Mouse (Mus musculus): ENCODE measurements around the gene Rap1a. TPM values are rescaled to one million over a fixed set of nuclear protein-coding genes. Genes with fewer than 3 reads are reported as not detected.

Gene Rap1a
- polyA plus RNA-seq, 1 experiment, result 14.4 TPM

DNA sequence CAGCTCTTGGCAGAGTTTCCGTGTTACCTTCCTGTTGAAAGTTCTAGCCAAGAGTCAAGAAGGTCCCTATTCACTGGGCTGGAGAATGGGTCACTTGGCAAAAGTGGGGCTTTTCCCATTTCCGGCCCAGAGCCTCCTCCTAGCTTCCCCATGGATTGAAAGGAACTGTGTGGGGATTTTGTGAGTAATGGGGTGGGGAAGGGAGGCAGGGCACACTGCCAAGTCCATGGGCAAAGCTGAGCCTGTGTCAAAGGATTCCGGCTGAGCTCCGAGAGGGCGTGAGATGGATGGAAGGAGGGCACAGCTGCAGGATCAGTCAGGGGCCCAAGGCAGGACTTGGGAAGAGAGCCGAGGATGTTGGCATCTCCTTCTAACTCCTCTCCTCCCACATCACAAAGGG is 90.9 kb downstream of the Rap1a start:
- Histone ChIP-seq H3K36me3 (ENCODE audit: control insufficient read depth, insufficient read depth, low read length) (no peaks in the 10 kb centered on the region), H3K4me1 (replicated peaks; ENCODE audit: control insufficient read depth, insufficient read depth, low read length) (peaks cover 7% of the 10 kb centered on the region), H3K4me3 (ENCODE audit: control insufficient read depth, insufficient read depth, low read length) (no peak overlapping the region), H3K27me3 (ENCODE audit: control insufficient read depth, insufficient read depth, low read length) (no peaks in the 10 kb centered on the region), H3K27ac (ENCODE audit: control insufficient read depth, insufficient read depth, low read length) (no peak overlapping the region)
- no peak for DNase-seq
- 90% methylated on average over 6 of the region's 6 CpGs for WGBS
- TF ChIP-seq CTCF (IDR thresholded peaks at IDR 0.05; ENCODE audit: borderline replicate concordance, control insufficient read depth, extremely low read depth, insufficient read depth, low read length, poor library complexity) (no peak), POLR2A (IDR thresholded peaks at IDR 0.05; ENCODE audit: control insufficient read depth, extremely low read depth, insufficient read depth, low read length, poor library complexity) (no peak)

DNA sequence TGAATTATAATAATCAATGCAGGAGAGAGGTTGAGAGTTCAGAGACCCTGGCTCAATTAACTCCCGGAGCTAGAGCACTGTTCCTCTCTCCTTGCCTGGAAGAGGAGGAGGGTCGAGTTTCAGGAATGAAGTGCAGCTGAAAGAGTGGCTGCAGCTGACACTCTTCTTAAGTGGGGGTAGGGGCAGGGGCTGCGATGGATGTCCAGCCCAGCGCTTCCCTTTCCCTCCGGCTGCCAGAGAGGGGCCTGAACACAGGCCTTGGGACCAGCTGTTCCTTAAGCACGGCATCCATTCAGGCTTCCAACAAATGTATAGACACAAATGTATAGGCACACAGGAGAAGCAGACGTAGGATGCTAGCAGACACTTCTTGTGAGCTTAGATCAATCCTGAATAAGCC is 93.5 kb downstream of the Rap1a start:
- no peak overlapping the region for H3K4me3 ChIP-seq (ENCODE audit: control insufficient read depth, insufficient read depth, low read length)
- DNase-seq, result no peak
- H3K27me3 ChIP-seq (ENCODE audit: control insufficient read depth, insufficient read depth, low read length), result no peaks in the 10 kb centered on the region
- H3K27ac ChIP-seq (ENCODE audit: control insufficient read depth, insufficient read depth, low read length), result no peak overlapping the region
- no peak for TF ChIP-seq POLR2A (IDR thresholded peaks at IDR 0.05; ENCODE audit: control insufficient read depth, extremely low read depth, insufficient read depth, low read length, poor library complexity)
- no peak for TF ChIP-seq CTCF (IDR thresholded peaks at IDR 0.05; ENCODE audit: borderline replicate concordance, control insufficient read depth, extremely low read depth, insufficient read depth, low read length, poor library complexity)
- no peaks in the 10 kb centered on the region for H3K36me3 ChIP-seq (ENCODE audit: control insufficient read depth, insufficient read depth, low read length)
- 93% methylated on average over 7 of the region's 7 CpGs for WGBS
- H3K4me1 ChIP-seq (replicated peaks; ENCODE audit: control insufficient read depth, insufficient read depth, low read length), result peaks cover 11% of the 10 kb centered on the region

DNA sequence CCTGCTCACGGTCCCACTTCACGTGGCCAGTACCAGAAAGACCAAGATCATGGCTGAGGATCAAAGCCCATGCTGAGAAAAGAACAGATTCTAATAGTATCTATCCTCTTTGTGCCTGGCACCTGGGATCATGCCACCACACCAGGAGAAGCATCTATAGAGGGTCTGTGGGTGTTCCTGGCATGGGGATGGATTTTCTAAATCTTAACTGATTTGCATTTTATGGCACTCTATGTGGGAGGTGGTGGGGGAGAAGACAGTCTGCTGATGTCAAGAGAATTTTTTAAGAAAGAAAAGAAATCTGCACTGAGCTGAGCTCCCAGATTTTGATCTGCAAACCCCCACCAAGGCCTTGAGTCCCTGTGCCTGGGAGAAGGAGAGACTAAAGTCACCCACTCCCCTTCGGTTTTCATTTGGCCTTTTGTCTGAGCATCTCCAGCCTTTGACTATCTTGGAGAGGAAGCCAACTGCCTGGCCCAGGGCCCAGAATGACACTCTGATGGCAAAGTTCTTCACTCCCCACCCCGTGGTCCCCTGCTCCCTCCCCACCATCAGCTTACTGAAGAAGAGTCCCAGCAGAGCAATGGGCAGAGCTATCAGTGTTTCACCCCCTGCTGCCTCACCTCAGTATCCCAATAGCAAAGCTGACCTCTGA is 94.6 kb downstream of the Rap1a start:
- Histone ChIP-seq H3K27me3 (ENCODE audit: control insufficient read depth, insufficient read depth, low read length) (no peaks in the 10 kb centered on the region), H3K36me3 (ENCODE audit: control insufficient read depth, insufficient read depth, low read length) (no peaks in the 10 kb centered on the region), H3K4me1 (replicated peaks; ENCODE audit: control insufficient read depth, insufficient read depth, low read length) (peaks cover 12% of the 10 kb centered on the region), H3K4me3 (ENCODE audit: control insufficient read depth, insufficient read depth, low read length) (no peak overlapping the region), H3K27ac (ENCODE audit: control insufficient read depth, insufficient read depth, low read length) (no peak overlapping the region)
- TF ChIP-seq POLR2A (IDR thresholded peaks at IDR 0.05; ENCODE audit: control insufficient read depth, extremely low read depth, insufficient read depth, low read length, poor library complexity) (no peak), CTCF (IDR thresholded peaks at IDR 0.05; ENCODE audit: borderline replicate concordance, control insufficient read depth, extremely low read depth, insufficient read depth, low read length, poor library complexity) (no peak)
- WGBS, result 72% methylated on average over 4 of the region's 4 CpGs
- DNase-seq, result no peak

DNA sequence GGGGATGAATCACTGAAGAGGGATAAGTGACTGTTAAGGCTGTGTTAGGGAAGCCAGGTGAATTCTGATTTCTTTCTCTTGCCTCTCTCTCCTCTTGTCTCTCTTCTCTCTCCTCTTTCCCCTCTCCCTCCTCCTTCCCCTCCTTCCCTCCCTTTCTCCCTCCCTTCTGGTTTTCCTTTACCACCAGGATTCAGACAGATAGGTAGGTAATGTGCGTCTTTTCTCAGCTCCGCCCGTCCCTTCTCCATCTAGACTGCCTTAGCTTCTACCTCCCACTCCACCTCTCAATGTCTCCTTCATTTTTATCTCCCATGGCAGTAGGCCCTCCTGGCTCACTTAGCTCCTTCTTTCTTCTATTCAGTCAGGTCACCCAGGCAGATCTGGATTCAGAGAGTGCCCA is 95.6 kb downstream of the Rap1a start:
- Histone ChIP-seq H3K27ac (ENCODE audit: control insufficient read depth, insufficient read depth, low read length) (no peak overlapping the region), H3K36me3 (ENCODE audit: control insufficient read depth, insufficient read depth, low read length) (no peaks in the 10 kb centered on the region), H3K27me3 (ENCODE audit: control insufficient read depth, insufficient read depth, low read length) (no peaks in the 10 kb centered on the region), H3K4me3 (ENCODE audit: control insufficient read depth, insufficient read depth, low read length) (peak overlapping the region; percentile 56), H3K4me1 (replicated peaks; ENCODE audit: control insufficient read depth, insufficient read depth, low read length) (peaks cover 15% of the 10 kb centered on the region)
- WGBS, result 75% methylated on average over 3 of the region's 3 CpGs
- no peak for TF ChIP-seq POLR2A (IDR thresholded peaks at IDR 0.05; ENCODE audit: control insufficient read depth, extremely low read depth, insufficient read depth, low read length, poor library complexity)
- TF ChIP-seq CTCF (IDR thresholded peaks at IDR 0.05; ENCODE audit: borderline replicate concordance, control insufficient read depth, extremely low read depth, insufficient read depth, low read length, poor library complexity), result no peak
- no peak for DNase-seq

DNA sequence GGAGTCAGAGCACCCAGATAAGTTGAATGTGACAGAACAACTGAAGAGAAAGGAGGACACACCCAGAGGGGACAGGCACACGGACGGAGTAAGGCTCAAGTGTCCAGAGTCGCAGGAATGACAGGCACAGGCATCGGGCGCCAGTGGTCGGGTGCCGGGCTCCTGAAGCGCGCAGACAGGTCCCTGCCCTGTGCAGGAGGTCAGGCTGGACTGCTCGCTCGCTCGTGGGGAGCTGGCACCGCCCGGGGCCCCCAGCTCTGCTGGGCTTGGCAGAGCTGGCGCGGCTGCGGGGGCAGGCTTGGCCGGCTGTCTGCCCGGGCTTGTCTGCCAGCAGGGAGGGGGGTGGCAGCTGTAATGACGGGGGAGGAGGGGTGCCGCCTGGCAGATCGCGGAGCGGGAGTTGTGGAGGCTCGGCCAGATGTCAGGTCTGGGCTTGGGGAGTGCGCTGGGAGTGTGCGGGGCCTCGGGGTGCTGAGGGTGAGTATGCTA is 96.0 kb downstream of the Rap1a start:
- Histone ChIP-seq H3K36me3 (ENCODE audit: control insufficient read depth, insufficient read depth, low read length) (no peaks in the 10 kb centered on the region), H3K4me1 (replicated peaks; ENCODE audit: control insufficient read depth, insufficient read depth, low read length) (peaks cover 15% of the 10 kb centered on the region), H3K27ac (ENCODE audit: control insufficient read depth, insufficient read depth, low read length) (peak overlapping the region; percentile 17; the same call in 1 of the 2 replicates), H3K4me3 (ENCODE audit: control insufficient read depth, insufficient read depth, low read length) (peak overlapping the region; percentile 56), H3K27me3 (ENCODE audit: control insufficient read depth, insufficient read depth, low read length) (no peaks in the 10 kb centered on the region)
- under 1% methylated on average over 28 of the region's 28 CpGs for WGBS
- TF ChIP-seq CTCF (IDR thresholded peaks at IDR 0.05; ENCODE audit: borderline replicate concordance, control insufficient read depth, extremely low read depth, insufficient read depth, low read length, poor library complexity) (no peak), POLR2A (IDR thresholded peaks at IDR 0.05; ENCODE audit: control insufficient read depth, extremely low read depth, insufficient read depth, low read length, poor library complexity) (no peak)
- peak; percentile 46 for DNase-seq

DNA sequence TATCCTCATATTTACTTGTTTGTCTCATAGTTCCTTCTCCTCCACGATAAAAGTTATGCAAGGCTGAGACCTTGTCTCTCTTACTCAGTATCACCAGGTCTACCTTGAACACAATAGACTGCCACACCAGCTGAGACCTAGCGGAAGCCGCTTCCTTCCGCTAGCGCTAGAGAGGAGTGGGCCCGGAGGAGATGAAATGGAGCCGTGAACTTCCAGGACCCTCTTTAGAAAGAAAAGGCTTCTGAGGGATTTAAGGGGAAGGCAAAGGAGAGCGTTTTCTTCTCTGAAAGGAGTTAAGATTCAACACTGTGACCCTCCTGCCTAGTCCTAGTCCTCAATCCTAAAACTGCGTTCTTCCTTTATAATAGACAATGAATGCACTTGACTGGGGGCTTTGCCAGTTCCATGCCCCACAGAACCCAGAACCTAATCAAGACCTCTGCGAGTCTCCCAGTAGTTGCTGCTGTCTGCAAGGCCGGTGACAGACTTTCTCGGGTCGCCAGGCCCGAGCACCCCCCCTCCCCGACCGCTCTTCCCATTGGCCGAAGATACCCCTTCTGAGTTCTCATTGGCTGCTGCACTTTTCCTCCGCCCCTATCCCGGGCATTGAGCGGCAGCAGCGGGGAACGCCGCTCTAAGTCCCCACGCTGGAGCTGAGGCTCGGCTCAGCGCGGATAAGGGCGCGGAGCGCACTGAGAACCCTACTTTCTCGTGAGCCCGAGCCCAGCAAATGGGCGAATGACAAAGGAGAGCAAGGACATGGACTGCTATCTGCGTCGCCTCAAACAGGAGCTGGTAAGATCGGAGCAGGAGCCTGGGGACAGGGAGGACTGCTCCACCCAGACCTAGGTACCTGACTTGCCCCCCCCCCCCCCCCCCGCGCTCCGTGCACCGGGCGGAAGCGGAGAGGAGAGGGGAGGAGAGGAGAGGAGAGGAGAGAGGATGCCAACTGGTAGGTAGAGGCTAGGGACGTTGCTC is 96.8 kb downstream of the Rap1a start, which contains the start of gene Inka2:
Inka2 (plus strand) TSS at position 569 of the 978 bp plus-strand sequence.
- 14% methylated on average over 37 of the region's 43 CpGs for WGBS

More for the DNA sequence above, 96.8 kb downstream of the Rap1a start, which contains the start of gene Inka2:
- Histone ChIP-seq H3K27me3 (ENCODE audit: control insufficient read depth, insufficient read depth, low read length) (no peaks in the 10 kb centered on the region), H3K4me1 (replicated peaks; ENCODE audit: control insufficient read depth, insufficient read depth, low read length) (peaks cover 15% of the 10 kb centered on the region), H3K36me3 (ENCODE audit: control insufficient read depth, insufficient read depth, low read length) (no peaks in the 10 kb centered on the region), H3K27ac (ENCODE audit: control insufficient read depth, insufficient read depth, low read length) (peak within 1 kb of the TSS; percentile 74), H3K4me3 (ENCODE audit: control insufficient read depth, insufficient read depth, low read length) (peak within 1 kb of the TSS; percentile 56)
- peak; percentile 80 for DNase-seq
- TF ChIP-seq CTCF (IDR thresholded peaks at IDR 0.05; ENCODE audit: borderline replicate concordance, control insufficient read depth, extremely low read depth, insufficient read depth, low read length, poor library complexity) (no peak), POLR2A (IDR thresholded peaks at IDR 0.05; ENCODE audit: control insufficient read depth, extremely low read depth, insufficient read depth, low read length, poor library complexity) (peak; percentile 66)

Data from thymus, adult 2 months (tissue).